Mouse (Mus musculus) kidney, postnatal 10 days (tissue): ENCODE measurements around the gene Tpcn2.

Experiments used
- DNase-seq: peaks from one replicate; pipeline ENCODE4 v3.0.0; 2021; ENCODE audit warnings: mixed read lengths

Tpcn2 gene

GRCm38 (mm10) chr7:145283487-145284187 is at the start of gene Tpcn2:
TSS of gene Tpcn2 (minus strand) at chr7:145284011.
- peak; percentile 97 for DNase-seq

DNA sequence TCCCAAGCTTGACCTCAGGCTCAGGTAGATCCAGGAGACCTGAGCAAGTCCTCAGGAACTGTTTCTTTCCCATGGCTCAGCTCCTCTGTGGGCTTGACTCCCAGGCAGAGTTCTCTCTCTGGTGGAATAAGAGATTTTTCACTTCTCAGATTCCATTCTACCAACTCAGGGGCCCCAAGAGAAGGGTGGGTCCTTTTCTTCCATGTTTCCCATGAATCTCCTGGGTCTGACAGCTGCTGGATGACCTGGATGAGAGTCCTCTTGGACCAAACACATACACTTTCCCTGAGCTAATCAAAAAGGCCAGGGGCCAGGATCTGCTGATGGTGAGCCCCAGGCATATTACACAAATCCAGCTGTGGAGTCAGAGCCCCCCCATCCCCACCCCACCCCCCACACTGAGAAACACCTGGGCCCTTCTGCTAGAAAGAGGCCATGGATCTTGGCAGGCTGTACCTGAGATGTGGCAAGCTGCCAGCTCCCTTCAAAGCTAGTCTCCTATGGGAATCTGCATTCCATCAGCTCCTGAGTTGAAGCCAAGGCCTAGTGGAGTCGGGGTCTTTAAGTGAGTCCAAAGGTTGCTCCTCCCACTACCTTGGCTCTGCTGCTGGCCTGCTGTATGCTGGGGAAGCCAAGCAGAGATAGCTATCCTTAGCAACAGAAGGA is 48.7 kb upstream of the Tpcn2 start:
- peak; percentile 69 for DNase-seq

GRCm38 (mm10) chr7:145330641-145331040 is 46.8 kb upstream of the Tpcn2 start:
- no peak for DNase-seq

DNA sequence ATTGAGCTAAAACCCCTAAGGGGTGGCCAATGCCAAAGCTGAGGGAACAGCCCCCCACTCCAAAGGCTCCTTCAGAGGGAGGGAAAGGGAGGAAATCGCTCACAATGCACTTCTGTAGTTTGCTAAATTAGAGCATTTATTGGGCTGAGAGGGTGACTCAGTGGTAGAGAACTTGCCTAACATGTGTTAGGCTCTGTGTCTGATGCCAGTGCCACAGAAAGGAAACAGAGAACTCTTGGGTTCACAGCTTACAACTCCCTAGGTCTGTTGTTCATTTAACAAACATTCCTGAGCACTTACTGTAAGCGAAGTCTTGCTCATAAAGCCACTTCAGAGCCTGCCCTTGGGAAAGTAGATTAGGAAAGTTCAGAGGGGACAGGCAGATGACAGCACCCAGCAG is 46.2 kb upstream of the Tpcn2 start:
- no peak for DNase-seq

DNA sequence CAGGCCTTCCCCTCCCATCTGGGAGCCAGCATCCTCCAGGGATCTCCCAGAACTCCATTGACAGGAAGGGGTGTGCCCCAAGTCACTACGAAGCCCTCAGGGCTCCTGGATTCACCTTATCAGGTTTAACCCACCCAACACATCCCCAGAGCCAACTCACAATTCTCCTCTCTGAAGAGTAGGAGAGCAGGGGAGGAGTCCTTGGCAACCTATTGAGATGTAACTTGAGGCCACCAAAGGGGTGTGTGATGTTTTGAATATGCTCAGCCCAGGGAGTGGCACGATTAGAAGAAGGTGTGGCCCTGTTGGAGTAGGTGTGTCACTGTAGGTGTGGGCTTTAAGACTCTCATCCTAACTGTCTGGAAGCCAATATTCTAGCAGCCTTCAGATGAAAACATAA is 41.9 kb upstream of the Tpcn2 start:
- no peak for DNase-seq

DNA sequence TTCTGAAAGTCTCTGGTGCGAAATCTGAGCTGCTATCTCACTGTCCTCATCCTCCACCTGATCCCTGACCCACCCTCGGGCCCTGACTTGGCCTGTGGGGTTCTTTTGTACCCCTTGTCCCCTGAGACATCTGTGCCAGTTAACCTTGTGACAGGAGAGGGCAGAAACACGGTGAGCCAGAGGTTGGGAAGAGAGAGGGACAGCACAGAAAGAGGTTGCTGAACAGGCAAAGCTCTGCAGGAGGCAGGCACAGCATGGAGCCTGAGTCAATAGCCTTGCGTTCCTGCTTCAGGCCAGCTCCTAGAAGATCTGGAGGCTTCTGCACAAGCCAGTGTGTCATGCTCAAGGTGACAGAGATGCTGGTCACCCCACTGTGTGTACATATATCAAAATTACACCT is 39.8 kb upstream of the Tpcn2 start:
- no peak for DNase-seq

- no peak for DNase-seq
Observed at GRCm38 (mm10) chr7:145319481-145319880, 35.7 kb upstream of the Tpcn2 start.

GRCm38 (mm10) chr7:145317522-145317921 is 33.7 kb upstream of the Tpcn2 start:
- DNase-seq, result no peak

- DNase-seq, result no peak
Observed at GRCm38 (mm10) chr7:145314785-145315411, 31.1 kb upstream of the Tpcn2 start, which contains the start of gene Mrgprd. TSS of gene Mrgprd (plus strand) at chr7:145314835.

DNA sequence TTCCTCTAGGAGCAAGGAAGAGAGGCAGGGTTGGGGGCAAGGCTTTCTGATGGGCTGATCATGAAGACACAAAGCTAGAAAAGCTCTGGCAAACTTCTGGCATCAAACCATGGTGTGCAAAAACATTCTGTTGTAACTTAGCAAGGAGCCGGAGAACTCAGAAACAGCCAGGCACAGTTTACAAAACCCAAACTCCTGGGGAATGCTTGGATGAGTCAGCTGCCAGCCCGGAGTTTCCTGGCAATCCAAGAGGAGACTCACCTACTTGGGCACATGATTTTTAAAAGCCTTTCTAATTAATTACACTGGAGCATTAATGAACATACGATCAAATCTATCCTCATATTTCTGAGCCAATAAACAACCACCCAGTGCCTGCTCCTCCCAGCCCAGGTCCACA is 28.3 kb upstream of the Tpcn2 start:
- DNase-seq, result no peak

DNA sequence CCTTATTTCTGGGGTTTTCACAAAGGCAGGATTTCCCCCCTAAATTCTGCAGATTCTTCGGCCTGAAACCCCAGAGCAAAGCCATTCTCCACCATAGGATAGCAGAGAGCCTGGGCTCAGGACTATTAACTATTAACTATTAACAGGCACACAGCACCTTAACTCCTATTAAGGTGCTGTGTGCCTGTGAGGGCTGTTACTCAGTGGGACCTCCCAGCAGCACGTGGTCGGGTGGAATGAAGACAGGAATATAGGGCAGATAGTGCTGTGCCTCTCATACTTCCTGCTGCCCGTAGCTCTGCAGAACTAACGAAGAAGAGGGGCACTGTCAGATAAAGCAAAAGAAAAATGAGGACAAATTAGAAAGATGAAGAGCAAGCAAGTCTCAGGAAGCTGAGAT is 26.7 kb upstream of the Tpcn2 start:
- DNase-seq, result no peak

- no peak for DNase-seq
Observed at GRCm38 (mm10) chr7:145309877-145310276, 26.1 kb upstream of the Tpcn2 start.

DNA sequence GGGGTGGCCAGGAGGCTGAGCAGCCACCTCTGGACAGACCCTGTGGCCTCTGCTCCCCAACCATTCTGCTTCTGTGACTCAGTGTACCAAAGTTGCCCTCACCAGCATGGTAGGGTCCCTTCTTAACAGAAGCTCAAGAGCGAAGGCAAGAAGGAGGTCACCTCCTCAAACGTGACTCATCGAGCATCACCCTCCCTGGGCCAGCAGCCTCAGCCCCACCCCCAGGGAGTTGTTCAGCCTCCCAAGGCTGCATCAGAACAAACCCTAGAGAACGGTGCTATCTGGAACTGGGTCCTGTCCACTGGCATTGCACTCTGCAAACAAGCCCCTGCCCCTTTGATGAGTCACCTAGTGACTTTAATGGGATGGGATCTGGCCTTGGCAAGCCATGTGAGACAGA is 25.1 kb upstream of the Tpcn2 start:
- DNase-seq, result no peak

DNA sequence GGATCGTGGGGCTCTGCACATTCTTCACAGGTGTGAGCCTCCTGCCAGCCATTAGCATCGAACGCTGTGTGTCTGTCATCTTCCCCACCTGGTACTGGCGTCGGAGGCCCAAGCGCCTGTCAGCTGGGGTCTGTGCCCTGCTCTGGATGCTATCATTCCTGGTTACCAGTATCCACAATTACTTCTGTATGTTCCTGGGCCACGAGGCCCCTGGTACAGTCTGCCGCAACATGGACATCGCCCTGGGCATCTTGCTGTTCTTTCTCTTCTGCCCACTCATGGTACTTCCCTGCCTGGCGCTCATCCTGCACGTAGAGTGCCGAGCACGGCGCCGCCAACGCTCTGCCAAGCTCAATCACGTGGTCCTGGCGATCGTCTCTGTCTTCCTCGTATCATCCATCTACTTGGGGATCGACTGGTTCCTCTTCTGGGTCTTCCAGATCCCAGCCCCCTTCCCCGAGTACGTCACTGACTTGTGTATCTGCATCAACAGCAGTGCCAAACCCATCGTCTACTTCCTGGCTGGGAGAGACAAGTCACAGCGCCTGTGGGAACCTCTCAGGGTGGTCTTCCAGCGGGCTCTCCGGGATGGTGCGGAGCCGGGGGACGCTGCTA is 24.4 kb upstream of the Tpcn2 start:
- DNase-seq, result no peak

- DNase-seq, result no peak
Observed at GRCm38 (mm10) chr7:145307636-145308035, 23.8 kb upstream of the Tpcn2 start.

DNA sequence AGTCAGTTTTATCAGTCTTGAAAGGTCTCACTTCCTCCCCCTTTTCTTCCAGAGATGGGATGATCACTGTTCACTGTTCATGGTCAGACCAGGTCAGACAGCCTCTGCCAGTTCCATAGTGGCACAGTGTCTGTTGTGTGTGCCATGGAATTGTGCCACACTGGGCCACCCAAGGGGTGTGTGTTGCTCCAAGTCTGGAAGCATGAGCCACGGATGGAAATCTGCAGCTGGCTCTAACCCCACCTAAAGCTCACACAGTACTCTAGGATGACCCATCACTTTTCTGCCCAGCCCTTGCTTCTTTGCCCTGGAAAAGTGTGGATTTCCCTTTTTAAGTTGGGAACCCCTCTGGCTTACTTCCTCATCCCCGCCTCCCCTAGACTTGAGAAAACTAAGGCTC is 20.3 kb upstream of the Tpcn2 start:
- no peak for DNase-seq

DNA sequence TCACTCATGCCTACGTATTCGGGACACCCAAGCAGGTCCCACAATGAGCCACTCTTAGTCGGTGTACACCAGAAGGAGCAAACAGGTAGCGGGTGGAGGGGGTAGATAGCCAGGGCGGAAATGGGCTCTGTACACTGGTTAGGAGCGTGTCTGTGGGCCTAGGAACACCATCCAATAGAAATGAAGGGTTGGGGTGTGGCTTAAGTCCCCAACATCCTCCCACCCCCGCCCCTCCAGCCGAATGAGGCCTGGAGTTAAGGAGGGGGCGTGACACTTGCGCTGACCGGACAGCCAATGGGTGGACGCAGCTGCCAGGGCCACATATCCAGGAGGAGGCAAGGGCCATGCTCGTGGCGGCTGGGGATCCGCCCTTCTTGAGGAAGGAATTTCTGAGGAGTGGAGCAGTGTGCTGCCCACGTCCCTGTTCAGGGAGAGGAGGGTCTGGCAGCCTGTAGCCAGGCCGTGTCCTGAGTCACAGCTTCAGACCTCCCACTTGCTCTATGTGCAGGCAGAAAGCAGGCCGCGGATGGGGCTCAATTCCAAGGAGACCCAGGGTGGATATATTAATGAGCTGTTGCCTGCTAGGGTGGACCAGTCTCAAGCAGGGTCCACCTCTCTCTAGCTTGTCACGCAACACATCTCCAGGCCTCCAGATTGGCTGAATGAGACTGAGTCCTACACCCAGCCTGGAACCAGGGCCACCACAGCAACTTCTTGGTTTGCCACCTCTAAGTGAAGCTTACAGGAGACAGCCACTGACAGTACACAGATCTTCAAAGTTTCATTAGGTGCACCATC is 18.9 kb upstream of the Tpcn2 start:
- DNase-seq, result peak; percentile 83

- peak; percentile 36 for DNase-seq
Observed at GRCm38 (mm10) chr7:145301341-145302005, 17.7 kb upstream of the Tpcn2 start.

- no peak for DNase-seq
Observed at GRCm38 (mm10) chr7:145301008-145301340, 17.2 kb upstream of the Tpcn2 start.

DNA sequence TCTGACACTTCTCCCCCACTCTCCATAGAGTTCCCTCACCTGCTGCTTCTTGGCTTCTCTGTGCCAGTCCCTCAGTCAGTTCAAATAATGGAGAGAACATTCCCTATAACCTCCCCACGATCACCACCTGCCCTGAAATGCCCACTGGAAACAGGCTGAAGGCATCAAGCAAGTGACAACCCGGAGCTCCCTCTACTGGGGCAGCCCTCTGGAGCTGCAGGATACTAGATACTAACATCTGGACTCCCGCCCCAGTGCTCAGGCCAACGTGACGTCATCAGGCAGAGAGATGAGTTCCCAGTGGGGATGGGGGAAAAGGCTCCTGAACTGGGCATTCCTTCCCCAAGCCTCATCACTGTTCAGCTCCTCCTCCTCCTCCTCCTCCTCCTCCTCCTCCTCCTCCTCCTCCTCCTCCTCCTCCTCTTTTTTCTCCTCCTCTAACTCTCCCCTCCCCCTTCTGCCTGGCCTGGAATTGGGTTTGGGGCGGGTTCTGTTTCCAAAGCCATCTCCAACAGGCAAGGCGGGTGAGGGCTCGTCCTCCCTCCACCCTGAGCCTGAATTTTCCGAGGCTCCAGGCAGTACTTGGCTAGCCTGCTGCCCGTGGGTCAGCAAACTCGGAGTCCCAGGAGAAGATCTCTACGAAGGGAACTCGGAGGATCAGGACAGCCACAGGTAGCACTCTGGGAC is 16.7 kb upstream of the Tpcn2 start, which contains the start of gene Mrgprf:
Gene Mrgprf, plus strand, starts transcription at position 508 of the 687 bp plus-strand sequence.
- peak; percentile 56 for DNase-seq

DNA sequence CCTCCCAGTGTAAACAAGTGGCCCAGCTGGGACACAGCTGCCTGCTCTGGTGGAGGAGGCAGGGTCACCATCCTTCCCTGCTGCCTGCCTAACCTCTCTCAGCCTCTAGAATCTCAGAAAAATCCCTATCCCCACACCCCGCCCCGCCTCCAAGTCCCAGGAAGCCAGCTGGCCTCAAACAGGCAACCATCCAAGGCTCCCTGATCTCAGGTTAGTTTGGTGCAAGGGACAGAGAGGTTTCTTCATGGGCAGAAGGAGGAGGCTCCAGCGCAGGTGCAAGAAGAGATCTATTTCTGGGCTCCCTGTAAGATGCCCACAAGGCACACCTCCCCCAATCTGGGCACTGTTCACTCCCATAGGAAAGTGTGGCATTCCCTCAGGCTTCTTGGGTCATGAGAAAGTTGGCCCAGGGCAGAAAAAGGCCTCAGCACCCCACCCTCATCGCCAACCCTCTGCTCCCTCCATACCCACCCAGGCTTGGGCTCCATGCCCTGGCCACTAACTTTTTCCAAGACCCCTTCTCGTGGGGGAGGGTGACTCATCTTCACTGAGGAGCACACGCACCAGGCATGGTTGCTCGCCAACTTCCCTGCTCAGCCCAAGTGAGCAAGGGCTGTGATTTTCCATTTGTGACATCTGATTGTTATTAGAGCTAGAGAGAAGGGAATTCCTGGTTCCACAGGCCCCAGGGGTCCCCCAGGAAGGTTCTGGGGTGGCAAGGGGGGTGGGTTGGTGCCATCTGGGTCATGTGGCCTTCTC is 15.9 kb upstream of the Tpcn2 start:
- DNase-seq, result peak; percentile 74
